Mouse (Mus musculus) hindbrain, postnatal 0 days (tissue): ENCODE measurements at regions not wholly inside any gene's neighbourhood (a gene's known extent, or its start where the extent isn't known, plus 50 kb on each side); places are given as distances from the start of the nearest gene placed in this dataset.
A peak's percentile ranks its signal among the peaks of the same experiment; 100 is the strongest.

Experiments
- ATAC-seq: fragments of 200-750 bp; cut with Nextera tagmentation; 2 replicates; pipeline ENCODE4 v1.8.0; 2017; ENCODE audit warnings: mild to moderate bottlenecking, moderate TSS enrichment, moderate library complexity
- DNase-seq: peaks from one replicate; pipeline ENCODE4 v3.0.0-alpha.2; 2015; ENCODE audit warnings: low spot score
- H3K27ac ChIP-seq: fragments of 300-500 bp; sonication (generic); 2 replicates; pipeline ENCODE4 v1.5.1; 2014; ENCODE audit warnings: mild to moderate bottlenecking
- H3K27me3 ChIP-seq: fragments of 300-500 bp; sonication (generic); 2 replicates; pipeline ENCODE4 v1.6.1; 2014; ENCODE audit warnings: low read length, mixed read lengths; ENCODE audit not compliant: insufficient read depth
- H3K36me3 ChIP-seq: fragments of 300-500 bp; sonication (generic); 2 replicates; pipeline ENCODE4 v1.6.1; 2014; ENCODE audit warnings: low read length, mixed read lengths; ENCODE audit not compliant: insufficient read depth
- H3K4me1 ChIP-seq: fragments of 300-500 bp; sonication (generic); 2 replicates; pipeline ENCODE4 v1.6.1; 2014; ENCODE audit warnings: antibody characterized with exemption, low read length, mixed read lengths; ENCODE audit not compliant: insufficient read depth
- H3K4me2 ChIP-seq: fragments of 300-500 bp; sonication (generic); 2 replicates; pipeline ENCODE4 v1.6.1; 2014; ENCODE audit warnings: low read depth, mild to moderate bottlenecking, low read length, moderate library complexity, mixed read lengths
- H3K4me3 ChIP-seq: fragments of 300-500 bp; sonication (generic); 2 replicates; pipeline ENCODE4 v1.5.1; 2014; ENCODE audit warnings: low read length
- H3K9ac ChIP-seq: fragments of 300-500 bp; sonication (generic); replicated peaks from 2 replicates; pipeline ENCODE4 v1.6.1; 2014; ENCODE audit warnings: mild to moderate bottlenecking, low read length, moderate library complexity, mixed read lengths
- H3K9me3 ChIP-seq: fragments of 300-500 bp; sonication (generic); 2 replicates; pipeline ENCODE4 v1.6.1; 2016; ENCODE audit warnings: low read length, mixed read lengths
- CTCF ChIP-seq: IDR thresholded peaks from 2 replicates; pipeline ENCODE4 v1.5.1; 2016; ENCODE audit warnings: antibody characterized with exemption, control low read depth, low read depth
- WGBS: fragments of 180-500 bp; shearing (Covaris S2); extraction: QIAGEN DNeasy Blood & Tissue Kit; methylation state at CpG from one replicate; pipeline ENCODE4 v1.1.7; 2014; 5-methylcytosine and 5-hydroxymethylcytosine counted together

- TF ChIP-seq CTCF: no peak
- Histone ChIP-seq H3K9ac (no peak overlapping the region), H3K4me3 (no peak overlapping the region), H3K36me3 (no peaks in the 10 kb centered on the region), H3K4me1 (peaks cover 6% of the 10 kb centered on the region), H3K27ac (no peak overlapping the region), H3K27me3 (no peaks in the 10 kb centered on the region), H3K4me2 (peak overlapping the region; percentile 16; the same call in 1 of the 2 replicates), H3K9me3 (no peaks in the 10 kb centered on the region)
- DNase-seq: peak; percentile 20
- no peak for ATAC-seq
- 44% methylated on average over 26 of the region's 26 CpGs for WGBS
Observed at GRCm38 (mm10) chr13:44026321-44027255, 242.0 kb downstream of the Cd83 start.

GRCm38 (mm10) chr13:44028081-44028480, 243.5 kb downstream of the Cd83 start:
- no peak for TF ChIP-seq CTCF

GRCm38 (mm10) chr13:44030590-44030989, 246.0 kb downstream of the Cd83 start:
- DNase-seq (no peak), ATAC-seq (no peak)
- Histone ChIP-seq H3K4me3 (no peak overlapping the region), H3K9me3 (no peaks in the 10 kb centered on the region), H3K27ac (no peak overlapping the region), H3K27me3 (no peaks in the 10 kb centered on the region), H3K36me3 (no peaks in the 10 kb centered on the region), H3K9ac (no peak overlapping the region), H3K4me2 (no peak overlapping the region), H3K4me1 (peaks cover 4% of the 10 kb centered on the region)
- WGBS: 58% methylated on average over 5 of the region's 5 CpGs
- TF ChIP-seq CTCF: no peak

More at GRCm38 (mm10) chr13:44028081-44028480, 243.5 kb downstream of the Cd83 start:
- ATAC-seq: no peak
- Histone ChIP-seq H3K4me1 (peaks cover 6% of the 10 kb centered on the region), H3K9ac (no peak overlapping the region), H3K4me3 (no peak overlapping the region), H3K4me2 (no peak overlapping the region), H3K36me3 (no peaks in the 10 kb centered on the region), H3K27me3 (no peaks in the 10 kb centered on the region), H3K27ac (no peak overlapping the region), H3K9me3 (no peaks in the 10 kb centered on the region)
- WGBS: 87% methylated on average over 6 of the region's 6 CpGs
- DNase-seq: no peak

GRCm38 (mm10) chr13:44037774-44038294, 253.3 kb downstream of the Cd83 start:
- TF ChIP-seq CTCF: no peak
- Histone ChIP-seq H3K4me3 (no peak overlapping the region), H3K9ac (no peak overlapping the region), H3K4me2 (no peak overlapping the region), H3K36me3 (no peaks in the 10 kb centered on the region), H3K9me3 (no peaks in the 10 kb centered on the region), H3K4me1 (peaks cover 5% of the 10 kb centered on the region; the same call in 1 of the 2 replicates), H3K27me3 (no peaks in the 10 kb centered on the region), H3K27ac (no peak overlapping the region)
- ATAC-seq: no peak
- 62% methylated on average over 8 of the region's 8 CpGs for WGBS
- no peak for DNase-seq

- Histone ChIP-seq H3K27me3 (no peaks in the 10 kb centered on the region), H3K4me1 (peaks cover 9% of the 10 kb centered on the region; the same call in 1 of the 2 replicates), H3K9ac (no peak overlapping the region), H3K9me3 (no peaks in the 10 kb centered on the region), H3K4me2 (no peak overlapping the region), H3K4me3 (no peak overlapping the region), H3K36me3 (no peaks in the 10 kb centered on the region), H3K27ac (no peak overlapping the region)
- ATAC-seq (0 out of 2 replicates have a peak, but pooled peaks have one; percentile 49), DNase-seq (peak; percentile 28)
- no peak for TF ChIP-seq CTCF
- WGBS: 37% methylated on average over 7 of the region's 7 CpGs
Observed at GRCm38 (mm10) chr13:44038322-44038721, 253.7 kb downstream of the Cd83 start.

- no peaks in the 10 kb centered on the region for H3K9me3 ChIP-seq
- H3K27me3 ChIP-seq: no peaks in the 10 kb centered on the region
- no peak for TF ChIP-seq CTCF
- ATAC-seq (no peak), DNase-seq (no peak)
- H3K9ac ChIP-seq: no peak overlapping the region
- H3K4me3 ChIP-seq: no peak overlapping the region
- peaks cover 9% of the 10 kb centered on the region; the same call in 1 of the 2 replicates for H3K4me1 ChIP-seq
- H3K27ac ChIP-seq: no peak overlapping the region
- no peak overlapping the region for H3K4me2 ChIP-seq
- WGBS: 65% methylated on average over 7 of the region's 7 CpGs
- H3K36me3 ChIP-seq: no peaks in the 10 kb centered on the region
Observed at GRCm38 (mm10) chr13:44040640-44041039, 256.1 kb downstream of the Cd83 start.
